Mouse (Mus musculus): ENCODE results near the gene C4bp. TPM values are rescaled to one million over a fixed set of nuclear protein-coding genes. Genes with fewer than 3 reads are reported as not detected.

Gene C4bp
- polyA plus RNA-seq, 1 experiment from 2014 or later, result not detected

Other genes with a start within 250 kb of the C4bp start
- gene Cd55b, start 238.6 kb downstream of the C4bp start, polyA plus RNA-seq (2015; fragmentation: Nextera tagmentation; extraction: Ambion mirVana), result 0.97 and 1.8 TPM in 2 replicates
- 25.9 and 26.3 TPM in 2 replicates for gene Cd55, start 198.9 kb downstream of the C4bp start, polyA plus RNA-seq (2015; fragmentation: Nextera tagmentation; extraction: Ambion mirVana)
- gene Zp3r, start 32.0 kb downstream of the C4bp start, polyA plus RNA-seq (2015; fragmentation: Nextera tagmentation; extraction: Ambion mirVana), result not detected in 2 replicates
- gene Gm29427, start 54.2 kb upstream of the C4bp start, polyA plus RNA-seq (2015; fragmentation: Nextera tagmentation; extraction: Ambion mirVana), result not detected in 2 replicates
- gene Yod1, start 55.7 kb upstream of the C4bp start, polyA plus RNA-seq (2015; fragmentation: Nextera tagmentation; extraction: Ambion mirVana), result 15.6 and 17.0 TPM in 2 replicates
- 10.7 and 11.5 TPM in 2 replicates for gene Pfkfb2, start 67.6 kb upstream of the C4bp start, polyA plus RNA-seq (2015; fragmentation: Nextera tagmentation; extraction: Ambion mirVana)
- gene AA986860, start 70.3 kb upstream of the C4bp start, polyA plus RNA-seq (2015; fragmentation: Nextera tagmentation; extraction: Ambion mirVana), result 21.0 and 21.2 TPM in 2 replicates
- 0.11 TPM in 1 of 2 replicates, not detected in the other for gene Fcamr, start 139.3 kb upstream of the C4bp start, polyA plus RNA-seq (2015; fragmentation: Nextera tagmentation; extraction: Ambion mirVana)
- gene Pigr, start 165.1 kb upstream of the C4bp start, polyA plus RNA-seq (2015; fragmentation: Nextera tagmentation; extraction: Ambion mirVana), result 0.06 and 0.14 TPM in 2 replicates
- 0.30 TPM in 1 of 2 replicates, not detected in the other for gene Fcmr, start 204.0 kb upstream of the C4bp start, polyA plus RNA-seq (2015; fragmentation: Nextera tagmentation; extraction: Ambion mirVana)
- gene Il24, start 225.8 kb upstream of the C4bp start, polyA plus RNA-seq (2015; fragmentation: Nextera tagmentation; extraction: Ambion mirVana), result not detected in 2 replicates
- gene Il20, start 249.8 kb upstream of the C4bp start, polyA plus RNA-seq (2015; fragmentation: Nextera tagmentation; extraction: Ambion mirVana), result not detected in 2 replicates